Mouse (Mus musculus): Measurements from ENCODE around the gene Bag6.

GRCm38 (mm10) chr17:35164568-35165450 lies 29.8 kb downstream of the Bag6 start, which contains the start of gene Prrc2a:
- TF ChIP-seq CTCF (IDR thresholded peaks at IDR 0.05; ENCODE audit: extremely low read depth, insufficient read length, insufficient replicate concordance, low read depth, low read length) (no peak), POLR2A (IDR thresholded peaks at IDR 0.05; ENCODE audit: low read depth, low read length) (peak; percentile 86; the same call in 1 of the 2 replicates)

Data from small intestine, adult 2 months (tissue).